Mouse (Mus musculus): ENCODE data around the gene Smarcd2. TPM values are rescaled to one million over a fixed set of nuclear protein-coding genes. Genes with fewer than 3 reads are reported as not detected.
"Not testable (repeated sequence)": the region's sequence is repeated elsewhere in the genome, so short reads cannot be mapped to it uniquely, and the experiment has no call there.

The Smarcd2 gene
- total and polyA plus RNA-seq, 3 experiments: 64.5 to 121 (median 80.6) TPM

- DNase-seq: no peak
Observed at GRCm38 (mm10) chr11:106246834-106247233, 25.9 kb downstream of the Smarcd2 start.

DNA sequence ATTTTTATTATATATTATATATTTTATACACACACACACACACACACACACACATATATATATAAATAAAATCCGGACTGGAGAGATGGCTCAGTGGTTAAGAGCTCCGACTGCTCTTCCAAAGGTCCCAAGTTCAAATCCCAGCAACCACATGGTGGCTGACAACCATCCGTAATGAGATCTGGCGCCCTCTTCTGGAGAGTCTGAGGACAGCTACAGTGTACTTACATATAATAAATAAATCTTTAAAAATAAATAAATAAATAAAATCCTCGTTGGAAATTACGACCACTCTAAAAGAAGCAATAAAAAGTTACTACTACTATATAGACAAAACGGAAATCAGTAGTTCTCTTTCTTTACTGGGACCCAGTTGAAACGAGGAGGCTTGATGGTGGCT is 38.8 kb downstream of the Smarcd2 start:
- DNase-seq: not testable (repeated sequence)

DNA sequence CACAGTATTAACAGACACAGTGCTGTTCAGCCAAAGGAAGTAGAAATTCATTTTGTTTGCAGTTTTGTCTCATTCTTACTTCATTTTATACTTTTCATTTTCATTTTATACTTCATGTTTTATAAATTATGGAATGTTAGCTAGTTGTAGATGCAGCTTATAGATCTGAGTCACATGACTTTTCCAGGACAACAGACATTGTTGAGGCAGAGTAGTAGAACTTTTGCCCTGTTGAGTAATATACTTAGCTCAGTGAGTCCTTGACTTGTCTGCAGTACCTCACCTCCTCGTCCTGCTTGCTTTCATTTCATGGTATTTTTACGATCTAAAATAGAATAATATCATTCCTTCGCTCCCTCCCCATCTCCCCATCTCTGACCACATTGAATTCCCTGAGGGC is 52.2 kb downstream of the Smarcd2 start:
- no peak for DNase-seq

DNA sequence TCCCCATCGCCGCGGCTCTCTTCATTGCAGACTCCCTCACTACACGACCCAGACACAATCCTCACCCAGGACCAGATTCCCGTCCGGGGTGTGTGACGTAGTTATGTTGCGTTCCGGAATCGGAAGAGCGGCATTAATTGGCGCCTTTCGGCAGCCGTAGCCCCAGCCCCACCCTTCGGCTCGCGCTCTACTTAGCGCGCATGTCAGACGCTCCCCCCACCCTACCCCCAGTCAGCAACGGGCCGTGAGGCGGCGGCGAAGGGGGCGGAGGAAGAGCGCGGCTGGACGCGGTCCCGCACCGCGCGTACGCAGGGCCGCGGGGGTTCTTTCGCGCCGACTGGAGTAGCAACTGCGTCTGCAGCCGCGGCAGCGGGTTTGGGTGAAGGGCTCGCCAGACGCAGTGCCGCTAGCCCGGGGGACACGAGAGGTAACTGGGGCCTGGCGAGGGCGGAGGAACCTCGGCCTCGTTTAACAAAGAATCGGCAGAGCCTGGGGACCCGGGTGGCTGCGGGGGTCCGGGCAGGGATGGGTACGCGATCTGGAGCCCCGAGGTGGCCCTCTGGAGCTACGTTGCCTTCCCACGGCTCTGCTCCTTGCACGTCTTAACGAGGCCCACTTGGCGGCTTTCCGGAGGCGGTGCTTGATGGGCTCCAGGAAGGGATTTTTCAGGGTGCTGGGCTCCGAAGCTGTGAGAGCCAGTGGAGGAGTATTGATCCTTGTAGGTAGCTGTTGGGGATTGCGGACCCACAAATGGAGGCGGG is 55.9 kb downstream of the Smarcd2 start, which contains the start of gene Ddx42:
TSS of gene Ddx42 (plus strand) at position 197 of the 761 bp plus-strand sequence.
- peak; percentile 94 for DNase-seq

DNA sequence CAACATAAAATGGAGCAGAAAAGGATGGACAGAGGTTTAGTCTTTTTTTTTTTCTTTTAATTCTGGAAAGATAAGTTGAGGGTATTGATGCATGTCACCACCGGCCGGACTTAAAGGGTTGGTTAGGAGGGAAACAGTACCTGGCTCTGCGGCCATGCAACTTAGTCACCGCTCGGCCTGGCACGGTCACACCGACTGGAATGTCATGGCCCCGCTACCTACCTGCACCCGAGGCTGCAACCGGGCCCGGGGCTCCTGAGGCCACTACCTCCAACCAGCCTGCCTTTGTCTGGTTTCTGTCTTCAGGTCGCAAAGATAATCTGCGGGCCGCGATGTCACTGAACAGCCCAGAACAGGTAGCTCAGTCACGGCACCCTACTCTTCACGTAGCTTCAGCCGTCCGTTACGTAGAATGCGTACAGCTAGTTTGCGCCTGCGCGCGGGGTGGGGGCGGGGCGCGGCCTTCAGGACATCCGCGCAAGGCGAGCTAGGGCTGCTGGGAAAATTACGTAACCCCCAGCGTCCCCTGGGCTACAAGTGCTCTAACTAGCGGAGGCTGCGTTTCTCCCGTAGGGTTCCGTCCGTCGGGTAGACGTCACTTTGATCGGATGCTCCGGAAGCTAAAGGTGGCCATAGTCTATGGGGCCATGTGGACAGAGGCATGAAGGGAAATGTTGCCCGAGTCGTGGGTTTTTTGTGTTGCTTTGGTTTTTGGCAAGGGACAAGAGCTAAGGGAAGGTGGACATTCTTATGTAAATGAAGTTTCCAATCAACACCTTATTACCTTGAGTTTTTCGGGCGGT is 56.6 kb downstream of the Smarcd2 start, which contains the start of gene Ccdc47:
TSS of gene Ccdc47 (minus strand) at position 418 of the 803 bp plus-strand sequence.
- DNase-seq: peak; percentile 96

- no peak for DNase-seq
Observed at GRCm38 (mm10) chr11:106215450-106215859, 57.3 kb downstream of the Smarcd2 start.

DNA sequence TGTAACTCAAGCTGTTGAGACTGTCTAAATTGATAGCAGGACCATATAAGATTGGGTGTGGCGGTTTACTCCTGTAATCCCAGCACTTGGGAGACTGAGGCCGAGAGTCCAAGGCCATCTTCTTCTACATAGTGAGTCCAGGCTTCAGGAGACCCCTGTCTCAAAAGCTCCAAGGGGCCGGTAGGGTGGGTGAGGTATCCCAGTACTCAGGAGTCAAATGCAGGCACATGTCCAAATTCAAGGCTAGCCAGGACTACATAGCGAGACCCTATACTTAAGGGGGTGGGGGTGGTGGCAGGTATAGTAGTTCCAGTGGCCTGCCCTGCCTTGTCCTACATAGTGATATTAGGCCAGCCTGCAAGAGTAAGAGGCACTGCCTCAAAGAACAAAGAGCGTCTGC is 57.9 kb downstream of the Smarcd2 start:
- DNase-seq: no peak

Other genes with a start within 250 kb of the Smarcd2 start
- gene Dcaf7, start 236.1 kb downstream of the Smarcd2 start, total RNA-seq (2021): 10 to 100 TPM; 39.6 to 57.8 TPM
- 80.6 and 81.8 TPM in 2 replicates for gene Dcaf7, start 236.1 kb downstream of the Smarcd2 start, polyA plus RNA-seq (2012; rRNA removed)
- 10 to 100 TPM; 25.8 to 37.8 TPM for gene Taco1, start 206.9 kb downstream of the Smarcd2 start, total RNA-seq (2021)
- 17.4 and 17.5 TPM in 2 replicates for gene Taco1, start 206.9 kb downstream of the Smarcd2 start, polyA plus RNA-seq (2012; rRNA removed)
- 10 to 100 TPM; 32.0 to 39.7 TPM for gene Map3k3, start 188.4 kb downstream of the Smarcd2 start, total RNA-seq (2021)
- gene Map3k3, start 188.4 kb downstream of the Smarcd2 start, polyA plus RNA-seq (2012; rRNA removed): 19.9 and 20.8 TPM in 2 replicates
- gene Gm10840, start 112.1 kb downstream of the Smarcd2 start, total RNA-seq (2021): not detected
- not detected in 2 replicates for gene Gm10840, start 112.1 kb downstream of the Smarcd2 start, polyA plus RNA-seq (2012; rRNA removed)
- 10 to 100 TPM in 1 of 2 experiments, 1 to 10 TPM in 1; 9.5 to 17.1 TPM for gene Limd2, start 112.1 kb downstream of the Smarcd2 start, total RNA-seq (2021)
- gene Limd2, start 112.1 kb downstream of the Smarcd2 start, polyA plus RNA-seq (2012; rRNA removed): 18.1 and 20.0 TPM in 2 replicates
- gene Strada, start 70.8 kb downstream of the Smarcd2 start, total RNA-seq (2021): 10 to 100 TPM; 14.9 to 16.1 TPM
- gene Strada, start 70.8 kb downstream of the Smarcd2 start, polyA plus RNA-seq (2012; rRNA removed): 18.8 and 20.6 TPM in 2 replicates
- gene Ccdc47, start 56.6 kb downstream of the Smarcd2 start, total RNA-seq (2021): 100 to 1,000 TPM; 104 to 112 TPM
- 5.6 and 9.5 TPM in 2 replicates for gene Ccdc47, start 56.6 kb downstream of the Smarcd2 start, polyA plus RNA-seq (2012; rRNA removed)
- gene Ddx42, start 56.0 kb downstream of the Smarcd2 start, total RNA-seq (2021): 10 to 100 TPM; 46.6 to 51.0 TPM
- gene Ddx42, start 56.0 kb downstream of the Smarcd2 start, polyA plus RNA-seq (2012; rRNA removed): 7.0 and 9.2 TPM in 2 replicates
- 10 to 100 TPM; 49.8 to 53.1 TPM for gene Ftsj3, start 16.9 kb downstream of the Smarcd2 start, total RNA-seq (2021)
- gene Ftsj3, start 16.9 kb downstream of the Smarcd2 start, polyA plus RNA-seq (2012; rRNA removed): 16.2 and 22.5 TPM in 2 replicates
- gene Psmc5, start 16.8 kb downstream of the Smarcd2 start, total RNA-seq (2021): 100 to 1,000 TPM; 138 to 164 TPM
- 12.4 and 12.9 TPM in 2 replicates for gene Psmc5, start 16.8 kb downstream of the Smarcd2 start, polyA plus RNA-seq (2012; rRNA removed)
- gene Tcam1, start 3.7 kb upstream of the Smarcd2 start, total RNA-seq (2021): under 1 TPM; 0.10 to 0.26 TPM
- gene Tcam1, start 3.7 kb upstream of the Smarcd2 start, polyA plus RNA-seq (2012; rRNA removed): not detected in 2 replicates
- not detected for gene Gh, start 28.9 kb upstream of the Smarcd2 start, total RNA-seq (2021)
- gene Gh, start 28.9 kb upstream of the Smarcd2 start, polyA plus RNA-seq (2012; rRNA removed): not detected in 2 replicates
- gene Cd79b, start 41.8 kb upstream of the Smarcd2 start, total RNA-seq (2021): under 1 TPM; 0.79 to 0.81 TPM
- gene Cd79b, start 41.8 kb upstream of the Smarcd2 start, polyA plus RNA-seq (2012; rRNA removed): 0.93 and 1.1 TPM in 2 replicates
- gene Scn4a, start 80.3 kb upstream of the Smarcd2 start, total RNA-seq (2021): under 1 TPM; 0.07 to 0.09 TPM
- 0.01 and 0.15 TPM in 2 replicates for gene Scn4a, start 80.3 kb upstream of the Smarcd2 start, polyA plus RNA-seq (2012; rRNA removed)
- gene Prr29, start 92.5 kb upstream of the Smarcd2 start, total RNA-seq (2021): not detected
- gene Prr29, start 92.5 kb upstream of the Smarcd2 start, polyA plus RNA-seq (2012; rRNA removed): not detected in 2 replicates
- 10 to 100 TPM; 11.9 to 16.2 TPM for gene Icam2, start 115.1 kb upstream of the Smarcd2 start, total RNA-seq (2021)
- 25.0 and 29.8 TPM in 2 replicates for gene Icam2, start 115.1 kb upstream of the Smarcd2 start, polyA plus RNA-seq (2012; rRNA removed)
- 100 to 1,000 TPM in 1 of 2 experiments, 10 to 100 TPM in 1; 90.7 to 119 TPM for gene Ern1, start 214.9 kb upstream of the Smarcd2 start, total RNA-seq (2021)
- 608 and 700 TPM in 2 replicates for gene Ern1, start 214.9 kb upstream of the Smarcd2 start, polyA plus RNA-seq (2012; rRNA removed)